Mouse (Mus musculus) E14TG2a.4 (cell line): ENCODE results near the gene 2010111I01Rik.

Experiments used
- CTCF ChIP-seq: conservative IDR thresholded peaks from 2 replicates; pipeline ENCODE4 v1.5.1; 2014; ENCODE audit warnings: low read length
- NANOG ChIP-seq: IDR thresholded peaks from 2 replicates; pipeline ENCODE4 v1.6.1; 2014; ENCODE audit warnings: borderline replicate concordance, low read length, mixed read lengths
- POU5F1 ChIP-seq: IDR thresholded peaks from 2 replicates; pipeline ENCODE4 v1.6.1; 2014; ENCODE audit warnings: low read length, borderline replicate concordance

- no peak for TF ChIP-seq CTCF
- TF ChIP-seq NANOG, result no peak
- no peak for TF ChIP-seq POU5F1
Observed at GRCm38 (mm10) chr13:63186642-63187041, 221.9 kb downstream of the 2010111I01Rik start.
